Mouse (Mus musculus) mesoderm, embryonic 11.5 days (tissue): ENCODE measurements around the gene Gpr19.

Source experiments
- DNase-seq: peaks from one replicate; pipeline ENCODE4 v3.0.0-alpha.2; 2012; ENCODE audit warnings: low read depth, low spot score

The Gpr19 gene

DNA sequence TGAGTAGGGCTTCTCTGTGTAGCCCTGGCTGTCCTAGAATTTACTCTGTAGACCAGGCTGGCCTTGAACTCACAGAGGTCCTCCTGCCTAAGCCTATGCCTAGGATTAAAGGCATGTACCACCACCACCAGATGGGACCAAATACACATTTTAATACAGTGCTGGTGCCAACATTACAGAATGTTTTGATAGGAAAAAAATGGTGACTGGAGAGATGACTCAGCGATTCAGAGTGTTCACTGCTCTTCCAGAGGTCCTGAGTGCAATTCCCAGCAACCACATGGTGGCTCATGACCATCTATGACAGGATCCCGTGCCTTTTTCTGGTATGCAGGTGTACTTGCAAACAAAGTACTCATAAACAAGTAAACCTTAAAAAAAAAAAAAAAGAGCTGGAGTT is 48.9 kb downstream of the Gpr19 start:
- DNase-seq: no peak

DNA sequence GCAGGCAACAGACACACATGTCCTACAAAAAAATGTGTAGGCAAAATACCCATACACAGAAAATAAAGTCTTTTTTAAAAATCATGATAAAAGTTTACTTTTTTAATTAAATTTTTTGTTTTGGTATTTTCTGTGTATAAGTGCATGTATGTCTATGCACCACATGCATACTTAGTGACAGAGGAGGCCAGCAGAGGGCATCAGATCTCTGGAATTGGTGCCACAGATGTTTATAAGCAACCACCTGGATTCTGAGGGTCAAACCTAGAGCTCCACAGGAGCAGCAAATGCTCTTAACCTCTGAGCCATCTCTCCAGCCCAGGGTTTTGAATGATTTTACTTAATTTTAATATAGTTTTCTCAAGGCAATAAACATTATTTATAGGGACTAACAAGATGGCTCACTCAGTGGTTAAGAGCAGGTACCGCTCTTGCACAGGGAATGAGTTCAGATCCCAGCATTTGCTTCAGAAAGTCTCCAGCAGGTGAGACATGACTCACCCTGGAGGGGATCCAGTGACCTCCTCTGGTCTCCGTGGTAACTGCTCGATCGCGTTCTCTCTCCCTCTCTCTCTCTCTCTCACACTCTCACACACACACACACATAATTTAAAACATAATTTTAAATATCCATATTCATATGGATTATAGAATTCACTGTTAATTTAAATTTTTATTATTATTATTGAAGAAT is 50.0 kb downstream of the Gpr19 start:
- DNase-seq: no peak

GRCm38 (mm10) chr6:134847550-134847949 is 50.8 kb downstream of the Gpr19 start:
- DNase-seq: no peak

GRCm38 (mm10) chr6:134846308-134846707 is 52.1 kb downstream of the Gpr19 start:
- no peak for DNase-seq

- no peak for DNase-seq
Observed at GRCm38 (mm10) chr6:134845726-134846125, 52.7 kb downstream of the Gpr19 start.

- no peak for DNase-seq
Observed at GRCm38 (mm10) chr6:134840346-134840745, 58.0 kb downstream of the Gpr19 start.

- no peak for DNase-seq
Observed at GRCm38 (mm10) chr6:134838111-134838510, 60.3 kb downstream of the Gpr19 start.

DNA sequence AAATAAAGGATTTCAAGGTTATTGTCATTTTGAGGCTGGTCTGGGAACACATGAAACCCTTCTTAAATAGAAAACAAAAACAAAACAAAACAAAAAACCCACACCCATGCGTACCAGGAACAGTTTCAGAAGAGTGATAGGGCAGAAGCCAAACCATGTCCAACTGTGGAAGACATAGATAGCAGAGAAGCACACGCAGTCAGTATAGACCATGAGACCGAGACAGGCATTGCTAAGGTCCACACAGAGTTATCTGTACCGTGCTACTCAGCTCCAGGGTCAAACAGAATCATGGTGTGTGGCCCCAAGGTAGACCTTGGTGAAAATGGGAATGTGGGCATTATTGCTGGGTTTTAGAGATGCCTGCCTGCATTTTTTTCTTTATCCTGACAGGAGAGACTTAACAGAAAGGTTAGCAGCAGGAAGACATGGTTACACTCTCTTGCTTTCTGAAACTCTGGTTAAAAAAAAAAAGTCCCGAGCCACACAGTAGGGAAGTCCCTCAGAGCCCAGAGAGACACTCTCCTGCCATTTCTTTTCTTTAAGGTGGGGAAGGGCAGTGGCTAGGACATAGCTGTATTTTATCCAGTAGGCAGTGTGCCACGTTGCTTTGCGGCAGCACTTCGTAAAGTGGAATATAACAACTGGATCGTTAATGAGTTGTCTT is 63.7 kb downstream of the Gpr19 start:
- DNase-seq: no peak

GRCm38 (mm10) chr6:134830776-134831175 is 67.6 kb downstream of the Gpr19 start:
- DNase-seq: no peak

GRCm38 (mm10) chr6:134829786-134830700 is 68.3 kb downstream of the Gpr19 start, which contains the start of gene Crebl2:
TSS of gene Crebl2 (plus strand) at chr6:134830154.
- peak; percentile 98 for DNase-seq

GRCm38 (mm10) chr6:134822844-134823243 is 75.5 kb downstream of the Gpr19 start:
- no peak for DNase-seq

DNA sequence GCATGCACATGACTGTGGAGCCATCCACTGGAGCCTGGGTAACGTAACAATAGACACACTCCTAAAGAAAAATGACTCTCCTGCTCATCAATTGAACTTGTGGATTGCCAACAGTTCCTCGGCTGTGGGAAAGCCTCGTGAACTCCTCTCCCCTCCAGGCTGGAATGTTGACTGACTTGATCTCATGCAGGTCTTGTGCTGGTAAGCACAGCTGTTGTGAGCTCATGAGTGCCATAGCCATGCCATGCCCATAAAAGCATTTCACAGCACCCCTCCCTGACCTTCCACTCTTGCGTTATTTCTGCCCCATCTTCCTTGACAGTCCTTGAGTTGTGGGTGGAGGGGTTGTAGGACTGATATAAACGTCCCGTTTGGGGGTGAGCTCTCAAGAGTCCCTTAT is 78.0 kb downstream of the Gpr19 start:
- DNase-seq: no peak

DNA sequence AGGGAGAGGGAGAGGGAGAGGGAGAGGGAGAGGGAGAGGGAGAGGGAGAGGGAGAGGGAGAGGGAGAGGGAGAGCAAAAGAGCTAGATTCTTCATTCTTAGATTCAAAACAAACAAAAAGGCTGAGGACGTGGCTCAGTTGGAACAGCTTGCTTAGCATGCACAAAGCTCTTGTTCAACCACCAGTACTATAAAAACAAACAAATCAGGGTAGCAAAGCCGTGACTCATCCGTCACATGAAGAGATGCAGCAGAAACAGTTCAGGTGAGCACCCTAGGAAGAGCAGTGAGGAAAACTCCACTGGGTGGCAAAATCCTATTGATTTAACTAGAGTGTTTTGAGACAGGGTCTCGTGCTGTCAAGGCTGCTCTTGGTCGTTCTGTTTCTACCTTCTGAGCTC is 78.6 kb downstream of the Gpr19 start:
- no peak for DNase-seq
